Mouse (Mus musculus): ENCODE data around the gene Ckmt1. TPM values are rescaled to one million over a fixed set of nuclear protein-coding genes. Genes with fewer than 3 reads are reported as not detected.

Gene Ckmt1
- polyA plus RNA-seq (2012; ENCODE audit: insufficient read depth, insufficient read length, low replicate concordance, missing spikeins) = not detected in 2 replicates

DNA sequence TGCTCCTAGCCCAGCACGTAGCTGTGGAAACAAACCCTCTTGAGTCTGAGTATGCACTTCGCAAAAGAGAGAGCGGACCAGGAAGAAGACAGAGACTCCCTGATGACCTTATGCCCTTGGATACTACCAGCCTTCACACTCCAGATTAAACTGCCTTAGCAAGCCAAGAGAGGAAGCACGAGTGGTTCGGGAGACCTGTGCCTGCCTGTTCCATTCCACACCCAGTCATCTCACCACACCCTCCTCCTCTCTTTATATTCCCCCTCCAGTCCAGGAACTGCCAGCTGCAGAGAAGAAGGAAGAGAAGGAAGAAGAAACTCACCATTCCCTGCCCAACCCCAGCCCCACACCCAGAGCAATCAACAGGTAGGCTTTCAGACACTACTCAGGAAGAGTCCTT lies at the start of gene Ckmt1:
Gene Ckmt1, plus strand, starts transcription at position 221 of the 400 bp plus-strand sequence.
- Histone ChIP-seq H3K27ac (ENCODE audit: insufficient read depth, low read depth, low read length) (peak within 1 kb of the TSS; percentile 90), H3K4me1 (ENCODE audit: control insufficient read depth, insufficient read depth, low read length) (peaks cover 15% of the 10 kb centered on the region), H3K4me3 (ENCODE audit: insufficient read depth, low read depth, low read length) (peak within 1 kb of the TSS; percentile 94)
- WGBS = 55% methylated on average over 5 of the region's 5 CpGs
- no peak for TF ChIP-seq CTCF (IDR thresholded peaks at IDR 0.05; ENCODE audit: insufficient read depth, low read depth, low read length)
- TF ChIP-seq POLR2A (IDR thresholded peaks at IDR 0.05; ENCODE audit: insufficient read depth, low read depth, low read length) = no peak

DNA sequence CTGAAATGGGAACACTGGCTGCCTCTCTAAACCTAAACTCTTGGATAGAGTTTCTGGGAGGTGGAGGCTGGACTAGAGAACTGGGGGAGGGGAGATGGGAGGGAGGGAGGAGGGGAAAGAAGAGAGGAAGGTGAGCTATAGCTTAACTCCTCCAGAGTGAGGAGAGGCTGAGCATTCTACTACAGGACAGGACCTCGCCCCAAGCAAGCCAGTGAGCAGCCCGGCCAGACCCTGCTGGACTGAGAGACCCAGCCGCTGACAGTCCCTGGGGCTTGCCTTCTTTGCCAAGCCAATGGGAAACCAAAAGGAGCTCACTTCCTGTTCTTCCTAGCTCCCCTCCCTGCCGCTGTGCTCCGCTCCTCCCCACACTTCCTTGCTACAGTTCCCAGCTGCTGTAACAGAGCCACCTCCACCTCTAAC lies 48.5 kb upstream of the Ckmt1 start:
- TF ChIP-seq POLR2A (IDR thresholded peaks at IDR 0.05; ENCODE audit: insufficient read depth, low read depth, low read length) (no peak), CTCF (IDR thresholded peaks at IDR 0.05; ENCODE audit: insufficient read depth, low read depth, low read length) (no peak)
- H3K4me3 ChIP-seq (ENCODE audit: insufficient read depth, low read depth, low read length) = no peak overlapping the region
- H3K4me1 ChIP-seq (ENCODE audit: control insufficient read depth, insufficient read depth, low read length) = peaks cover 27% of the 10 kb centered on the region
- H3K27ac ChIP-seq (ENCODE audit: insufficient read depth, low read depth, low read length) = no peak overlapping the region
- 41% methylated on average over 5 of the region's 5 CpGs for WGBS

DNA sequence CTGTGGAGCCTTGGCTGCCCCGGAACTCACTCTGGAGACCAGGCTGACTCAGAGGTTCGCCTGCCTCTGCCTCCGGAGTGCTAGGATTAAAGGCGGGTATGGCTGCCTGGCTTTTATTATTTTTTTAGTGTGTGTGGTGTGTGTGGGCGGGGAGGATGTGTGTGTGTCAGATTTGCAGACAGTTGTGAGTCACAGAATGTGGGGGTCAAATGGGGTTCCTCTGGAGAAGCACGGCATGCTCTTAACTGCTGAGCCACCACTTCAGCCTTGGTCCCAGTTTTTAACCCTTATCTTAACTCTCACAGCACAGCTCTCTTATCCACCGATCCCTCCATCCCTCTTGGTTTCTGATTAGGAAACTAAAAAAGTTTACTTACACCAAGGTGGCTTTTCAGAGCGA lies 41.2 kb upstream of the Ckmt1 start:
- WGBS = 57% methylated on average over 8 of the region's 8 CpGs
- H3K27ac ChIP-seq (ENCODE audit: insufficient read depth, low read depth, low read length) = no peak overlapping the region
- TF ChIP-seq CTCF (IDR thresholded peaks at IDR 0.05; ENCODE audit: insufficient read depth, low read depth, low read length) (no peak), POLR2A (IDR thresholded peaks at IDR 0.05; ENCODE audit: insufficient read depth, low read depth, low read length) (no peak)
- H3K4me1 ChIP-seq (ENCODE audit: control insufficient read depth, insufficient read depth, low read length) = no peaks in the 10 kb centered on the region
- no peak overlapping the region for H3K4me3 ChIP-seq (ENCODE audit: insufficient read depth, low read depth, low read length)

DNA sequence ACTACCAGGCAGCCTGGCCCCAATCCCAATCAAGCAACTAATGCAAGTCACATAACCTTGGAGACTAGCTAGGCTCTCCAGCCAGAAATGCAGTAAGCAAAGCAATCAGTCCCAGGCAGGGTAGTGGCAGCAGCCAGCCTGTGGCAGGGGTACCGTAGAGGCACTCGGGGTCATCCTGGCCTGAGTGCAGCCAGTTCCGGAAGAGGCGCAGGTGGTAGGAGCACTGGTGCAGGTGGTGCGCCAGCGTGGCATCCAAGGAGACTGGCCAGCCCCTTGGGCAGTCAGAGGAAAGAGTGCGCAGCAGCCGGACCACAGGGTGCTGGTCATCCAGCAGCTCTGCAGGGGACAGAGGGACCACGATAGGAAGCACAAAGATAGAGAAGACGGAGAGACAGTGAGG lies 34.5 kb upstream of the Ckmt1 start:
- Histone ChIP-seq H3K4me3 (ENCODE audit: insufficient read depth, low read depth, low read length) (no peak overlapping the region), H3K4me1 (ENCODE audit: control insufficient read depth, insufficient read depth, low read length) (peaks cover 4% of the 10 kb centered on the region; the same call in 1 of the 2 replicates), H3K27ac (ENCODE audit: insufficient read depth, low read depth, low read length) (no peak overlapping the region)
- TF ChIP-seq CTCF (IDR thresholded peaks at IDR 0.05; ENCODE audit: insufficient read depth, low read depth, low read length) (no peak), POLR2A (IDR thresholded peaks at IDR 0.05; ENCODE audit: insufficient read depth, low read depth, low read length) (no peak)
- WGBS = 87% methylated on average over 10 of the region's 10 CpGs

DNA sequence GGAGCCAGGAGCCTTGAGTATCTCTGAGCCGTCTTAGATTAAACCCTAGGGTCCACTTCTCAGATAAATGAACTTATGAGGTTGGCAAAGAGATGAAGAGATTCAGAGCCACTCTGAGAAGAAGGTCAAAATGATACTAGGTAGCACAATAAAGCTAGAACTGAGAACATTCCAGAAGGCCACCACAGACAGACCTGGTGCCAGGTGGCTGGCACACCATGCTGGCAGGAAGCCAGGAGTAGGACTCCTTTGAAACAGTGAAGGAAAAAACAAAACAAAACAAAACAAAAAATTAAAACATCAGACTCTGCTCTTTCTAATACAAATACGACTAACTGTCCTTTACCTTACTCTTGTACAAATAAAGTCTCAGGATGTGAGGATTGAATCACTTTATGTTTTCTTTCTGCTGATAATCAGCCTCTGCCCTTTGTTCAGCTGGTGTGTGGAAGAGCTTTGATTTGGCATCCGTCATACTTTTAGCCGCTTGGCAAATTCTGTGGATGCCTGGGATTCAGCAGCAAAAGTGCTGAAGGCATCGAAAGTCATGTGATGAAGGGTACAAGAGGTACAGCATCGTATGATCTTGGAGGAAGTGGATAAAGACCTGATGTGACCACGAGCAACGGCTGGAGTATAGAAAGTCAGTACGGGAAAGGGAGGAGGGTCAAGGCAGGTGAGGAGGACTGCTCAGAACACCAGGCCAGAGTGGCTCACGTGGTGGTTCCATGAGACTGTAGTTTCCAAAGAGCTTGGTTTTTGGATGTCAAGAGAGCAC lies 33.6 kb upstream of the Ckmt1 start:
- H3K27ac ChIP-seq (ENCODE audit: insufficient read depth, low read depth, low read length) = no peak overlapping the region
- H3K4me1 ChIP-seq (ENCODE audit: control insufficient read depth, insufficient read depth, low read length) = peaks cover 4% of the 10 kb centered on the region; the same call in 1 of the 2 replicates
- WGBS = 89% methylated on average over 10 of the region's 10 CpGs
- no peak for TF ChIP-seq CTCF (IDR thresholded peaks at IDR 0.05; ENCODE audit: insufficient read depth, low read depth, low read length)
- no peak overlapping the region for H3K4me3 ChIP-seq (ENCODE audit: insufficient read depth, low read depth, low read length)

DNA sequence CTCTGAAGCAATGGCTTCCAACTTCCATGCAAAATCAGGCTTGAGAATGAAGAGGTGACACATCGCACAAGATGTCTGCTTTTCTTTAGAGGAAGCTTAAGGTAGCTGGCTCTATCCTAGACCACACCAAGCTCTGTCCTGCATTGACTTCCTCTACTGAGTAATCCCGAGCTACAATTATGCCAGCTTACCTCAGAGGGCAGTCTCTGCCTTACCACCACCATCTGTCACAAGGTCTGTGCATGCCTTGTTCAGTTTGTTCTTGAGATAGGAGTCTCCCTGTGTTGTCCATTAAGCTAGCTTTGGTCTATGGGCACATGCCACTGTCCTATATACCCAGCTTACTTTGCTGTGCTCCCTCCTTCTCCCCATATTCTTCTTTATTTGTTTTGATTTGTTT lies 28.0 kb upstream of the Ckmt1 start:
- Histone ChIP-seq H3K4me1 (ENCODE audit: control insufficient read depth, insufficient read depth, low read length) (peaks cover 4% of the 10 kb centered on the region; the same call in 1 of the 2 replicates), H3K27ac (ENCODE audit: insufficient read depth, low read depth, low read length) (no peak overlapping the region), H3K4me3 (ENCODE audit: insufficient read depth, low read depth, low read length) (no peak overlapping the region)
- WGBS = 92% methylated on average over 2 of the region's 2 CpGs
- no peak for TF ChIP-seq CTCF (IDR thresholded peaks at IDR 0.05; ENCODE audit: insufficient read depth, low read depth, low read length)
- no peak for TF ChIP-seq POLR2A (IDR thresholded peaks at IDR 0.05; ENCODE audit: insufficient read depth, low read depth, low read length)

GRCm38 (mm10) chr2:121339057-121339456 lies 18.5 kb upstream of the Ckmt1 start:
- TF ChIP-seq POLR2A (IDR thresholded peaks at IDR 0.05; ENCODE audit: insufficient read depth, low read depth, low read length) (no peak), CTCF (IDR thresholded peaks at IDR 0.05; ENCODE audit: insufficient read depth, low read depth, low read length) (no peak)
- no peak overlapping the region for H3K27ac ChIP-seq (ENCODE audit: insufficient read depth, low read depth, low read length)

DNA sequence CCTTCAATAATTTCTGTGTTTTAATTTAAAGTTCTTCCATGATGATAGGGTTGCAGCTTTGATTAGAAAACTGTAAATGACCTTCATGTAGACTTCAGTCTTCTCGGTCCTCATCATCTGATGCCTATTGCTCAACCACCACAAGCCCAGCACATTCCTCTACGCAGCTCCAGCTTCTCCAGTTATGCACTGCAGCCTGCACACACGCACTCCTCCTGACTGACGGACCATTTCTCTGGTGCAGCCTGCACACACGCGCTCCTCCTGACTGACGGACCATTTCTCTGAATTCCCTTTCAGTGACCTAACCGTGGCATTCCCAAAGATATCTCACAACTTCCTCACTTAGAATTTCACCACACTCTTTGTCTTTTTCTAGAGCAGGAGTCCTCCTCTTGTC lies 4.4 kb upstream of the Ckmt1 start:
- peaks cover 10% of the 10 kb centered on the region for H3K4me1 ChIP-seq (ENCODE audit: control insufficient read depth, insufficient read depth, low read length)
- WGBS = 70% methylated on average over 8 of the region's 8 CpGs
- H3K27ac ChIP-seq (ENCODE audit: insufficient read depth, low read depth, low read length) = no peak overlapping the region
- TF ChIP-seq CTCF (IDR thresholded peaks at IDR 0.05; ENCODE audit: insufficient read depth, low read depth, low read length) = no peak
- no peak for TF ChIP-seq POLR2A (IDR thresholded peaks at IDR 0.05; ENCODE audit: insufficient read depth, low read depth, low read length)
- H3K4me3 ChIP-seq (ENCODE audit: insufficient read depth, low read depth, low read length) = no peak overlapping the region

More at GRCm38 (mm10) chr2:121339057-121339456, 18.5 kb upstream of the Ckmt1 start:
- Histone ChIP-seq H3K4me3 (ENCODE audit: insufficient read depth, low read depth, low read length) (no peak overlapping the region), H3K4me1 (ENCODE audit: control insufficient read depth, insufficient read depth, low read length) (no peaks in the 10 kb centered on the region)

GRCm38 (mm10) chr2:121354378-121354777 lies 3.1 kb upstream of the Ckmt1 start:
- no peak for TF ChIP-seq POLR2A (IDR thresholded peaks at IDR 0.05; ENCODE audit: insufficient read depth, low read depth, low read length)
- TF ChIP-seq CTCF (IDR thresholded peaks at IDR 0.05; ENCODE audit: insufficient read depth, low read depth, low read length) = no peak
- Histone ChIP-seq H3K4me3 (ENCODE audit: insufficient read depth, low read depth, low read length) (peak overlapping the region; percentile 82), H3K4me1 (ENCODE audit: control insufficient read depth, insufficient read depth, low read length) (peaks cover 13% of the 10 kb centered on the region), H3K27ac (ENCODE audit: insufficient read depth, low read depth, low read length) (peak overlapping the region; percentile 82)
- WGBS = 2% methylated on average over 6 of the region's 6 CpGs

All from olfactory bulb, adult 2 months (tissue).